Mouse (Mus musculus): ENCODE data around the gene 1700015G11Rik. TPM values are rescaled to one million over a fixed set of nuclear protein-coding genes. Genes with fewer than 3 reads are reported as not detected.

The 1700015G11Rik gene
- not detected for total RNA-seq (2022)

- DNase-seq (ENCODE audit: low spot score), result no peak
Measured at GRCm38 (mm10) chr7:52015628-52016027, at the start of gene 1700015G11Rik. 1700015G11Rik (minus strand) TSS chr7:52015728.

GRCm38 (mm10) chr7:52056954-52057353 is 41.4 kb upstream of the 1700015G11Rik start:
- DNase-seq (ENCODE audit: low spot score), result no peak

GRCm38 (mm10) chr7:52056274-52056673 is 40.7 kb upstream of the 1700015G11Rik start:
- DNase-seq (ENCODE audit: low spot score), result no peak

- DNase-seq (ENCODE audit: low spot score), result no peak
Measured at GRCm38 (mm10) chr7:52055831-52056230, 40.3 kb upstream of the 1700015G11Rik start.

- peak; percentile 6 for DNase-seq (ENCODE audit: low spot score)
Measured at GRCm38 (mm10) chr7:52037600-52038582, 22.4 kb upstream of the 1700015G11Rik start.

- no peak for DNase-seq (ENCODE audit: low spot score)
Measured at GRCm38 (mm10) chr7:52024050-52024626, 8.6 kb upstream of the 1700015G11Rik start.

GRCm38 (mm10) chr7:52022039-52022438 is 6.5 kb upstream of the 1700015G11Rik start:
- DNase-seq (ENCODE audit: low spot score), result no peak

- no peak for DNase-seq (ENCODE audit: low spot score)
Measured at GRCm38 (mm10) chr7:52015180-52015579, 348 bp downstream of the 1700015G11Rik start.

GRCm38 (mm10) chr7:52013457-52013856 is 2.1 kb downstream of the 1700015G11Rik start:
- no peak for DNase-seq (ENCODE audit: low spot score)

- no peak for DNase-seq (ENCODE audit: low spot score)
Measured at GRCm38 (mm10) chr7:52007138-52007537, 8.4 kb downstream of the 1700015G11Rik start.

- DNase-seq (ENCODE audit: low spot score), result no peak
Measured at GRCm38 (mm10) chr7:52006296-52006630, 9.3 kb downstream of the 1700015G11Rik start.

- peak; percentile 88 for DNase-seq (ENCODE audit: low spot score)
Measured at GRCm38 (mm10) chr7:52005511-52006295, 9.8 kb downstream of the 1700015G11Rik start, which contains the start of gene Svip. Svip (minus strand) TSS chr7:52006018.

- no peak for DNase-seq (ENCODE audit: low spot score)
Measured at GRCm38 (mm10) chr7:51991020-51991419, 24.5 kb downstream of the 1700015G11Rik start.

- no peak for DNase-seq (ENCODE audit: low spot score)
Measured at GRCm38 (mm10) chr7:51986909-51987308, 28.6 kb downstream of the 1700015G11Rik start.

- DNase-seq (ENCODE audit: low spot score), result no peak
Measured at GRCm38 (mm10) chr7:51985763-51986162, 29.8 kb downstream of the 1700015G11Rik start.

- DNase-seq (ENCODE audit: low spot score), result no peak
Measured at GRCm38 (mm10) chr7:51982303-51982702, 33.2 kb downstream of the 1700015G11Rik start.

GRCm38 (mm10) chr7:51979271-51979670 is 36.3 kb downstream of the 1700015G11Rik start:
- peak; percentile 5 for DNase-seq (ENCODE audit: low spot score)

- no peak for DNase-seq (ENCODE audit: low spot score)
Measured at GRCm38 (mm10) chr7:51975181-51975580, 40.3 kb downstream of the 1700015G11Rik start.

- DNase-seq (ENCODE audit: low spot score), result no peak
Measured at GRCm38 (mm10) chr7:51973526-51973925, 42.0 kb downstream of the 1700015G11Rik start.

GRCm38 (mm10) chr7:51973091-51973490 is 42.4 kb downstream of the 1700015G11Rik start:
- DNase-seq (ENCODE audit: low spot score), result no peak

GRCm38 (mm10) chr7:51972252-51972855 is 43.2 kb downstream of the 1700015G11Rik start:
- peak; percentile 11 for DNase-seq (ENCODE audit: low spot score)
